Mouse (Mus musculus) lung, postnatal 10 days (tissue): ENCODE results near the gene Kbtbd12.
A peak's percentile ranks its signal among the peaks of the same experiment; 100 is the strongest.

Experiments
- DNase-seq: peaks from one replicate; pipeline ENCODE4 v3.0.0; 2021

The Kbtbd12 gene

DNA sequence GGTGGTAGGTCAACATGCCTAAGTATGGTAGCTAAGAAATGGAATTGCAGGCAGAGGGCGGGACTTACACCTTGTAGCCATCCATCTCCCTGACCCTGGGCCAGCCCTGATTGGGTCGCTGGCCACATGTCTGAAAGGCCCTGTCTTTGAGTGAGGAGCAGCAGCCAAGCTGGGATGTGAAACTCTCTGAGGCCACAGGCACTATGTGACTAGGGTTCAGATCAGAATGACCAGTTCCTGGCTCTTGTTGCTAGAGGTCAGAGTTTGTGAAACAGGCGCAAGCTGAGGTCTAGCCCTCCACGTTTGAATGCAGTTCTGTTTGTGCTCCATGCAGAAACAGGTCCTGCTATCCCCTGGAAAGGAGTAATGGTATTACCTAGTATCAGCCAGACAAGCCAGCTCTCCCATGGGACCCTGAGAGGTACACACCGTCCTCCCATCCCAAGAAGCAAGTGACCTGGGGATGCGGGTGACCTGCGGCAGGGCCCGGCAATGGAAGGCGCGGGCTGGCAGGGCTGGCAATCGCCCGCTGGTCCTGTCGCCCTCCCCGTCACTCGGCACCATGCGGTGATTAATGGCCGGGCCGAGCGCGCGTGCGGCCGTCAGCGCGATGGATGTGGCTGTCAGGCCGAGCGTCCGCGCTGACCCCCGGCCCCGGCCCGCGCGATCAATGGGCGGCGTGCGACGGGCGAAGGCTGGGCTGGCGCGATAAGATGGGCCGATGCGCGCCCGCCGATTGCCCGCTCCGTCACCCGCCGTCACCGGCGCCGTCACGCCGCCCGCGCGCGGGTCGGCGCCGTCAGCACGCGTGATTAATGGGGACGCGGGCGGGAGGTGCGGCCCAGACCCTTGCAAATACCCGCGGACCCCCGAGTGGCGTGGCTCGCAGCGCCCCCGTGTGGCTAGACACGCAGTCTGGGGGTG lies 138.0 kb downstream of the Kbtbd12 start:
- peak; percentile 74 for DNase-seq
